Mouse (Mus musculus): ENCODE results near the gene 1700029H14Rik.

The 1700029H14Rik gene

DNA sequence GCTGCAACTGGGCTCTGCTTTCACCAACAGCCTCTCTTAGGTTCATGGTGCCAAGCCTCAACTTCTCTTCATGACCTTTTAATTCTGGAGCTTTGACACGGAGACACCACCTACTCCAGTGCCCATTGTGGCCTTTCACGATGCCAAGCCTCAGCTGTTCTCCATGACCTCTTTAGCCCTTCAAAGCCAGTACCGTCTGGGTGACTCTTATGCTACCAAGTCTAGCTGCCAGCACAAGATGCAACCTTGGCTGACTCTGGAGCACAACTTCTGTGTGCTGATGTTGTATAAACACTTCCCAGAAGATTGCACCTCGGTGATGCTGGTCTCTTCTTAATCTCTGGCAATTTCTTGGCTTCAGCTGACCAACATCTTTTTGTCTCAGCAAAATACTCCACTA is 15.8 kb downstream of the 1700029H14Rik start:
- in situ Hi-C loops (cut with MboI, MseI), result no loop called here

DNA sequence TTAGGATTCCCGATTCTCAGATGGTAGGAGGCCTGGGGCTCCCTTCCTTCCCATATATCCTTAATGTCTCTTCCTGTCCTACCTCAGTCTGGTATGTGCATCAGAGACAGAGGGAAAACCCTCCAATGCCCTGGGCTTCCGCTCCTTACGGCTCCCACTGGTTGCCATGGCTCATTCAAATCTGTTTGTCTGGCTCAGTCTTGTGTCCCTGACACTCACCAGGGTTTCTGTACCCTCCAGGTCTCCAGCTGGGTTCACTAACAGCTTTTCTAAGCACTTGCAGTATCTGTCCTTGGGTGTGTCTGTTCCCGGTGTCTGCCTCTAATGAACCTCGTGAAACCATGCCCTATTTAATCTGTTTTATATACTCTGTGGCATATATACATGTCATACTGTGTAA is 20.7 kb downstream of the 1700029H14Rik start:
- in situ Hi-C loops (cut with MboI, MseI), result no loop called here

- in situ Hi-C loops (cut with MboI, MseI), result no loop called here
Observed at GRCm38 (mm10) chr8:13540122-13540521, 22.1 kb downstream of the 1700029H14Rik start.

DNA sequence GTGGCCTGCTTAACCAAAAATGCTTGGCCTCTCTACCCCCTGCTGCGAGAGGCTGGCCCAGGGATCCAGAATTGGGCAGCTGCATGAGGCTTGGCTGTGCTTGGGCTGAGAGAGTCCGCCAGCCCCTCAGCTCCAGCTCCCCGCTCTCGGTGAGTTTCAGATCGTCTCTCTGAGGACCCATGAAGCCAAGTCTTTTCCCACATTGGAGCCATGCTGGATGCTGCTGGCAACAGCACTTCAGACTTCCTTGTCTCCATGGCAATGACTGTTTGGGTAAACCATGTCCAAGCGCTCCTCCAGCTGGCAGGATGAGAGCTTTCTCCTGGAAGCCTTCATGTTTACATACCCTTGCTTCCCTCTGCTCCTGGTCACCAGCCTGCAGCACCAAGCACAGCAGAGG is 23.4 kb downstream of the 1700029H14Rik start:
- in situ Hi-C loops (cut with MboI, MseI), result no loop called here

GRCm38 (mm10) chr8:13537102-13537501 is 25.2 kb downstream of the 1700029H14Rik start:
- in situ Hi-C loops (cut with MboI, MseI), result no loop called here

GRCm38 (mm10) chr8:13533123-13533522 is 29.1 kb downstream of the 1700029H14Rik start:
- in situ Hi-C loops (cut with MboI, MseI), result no loop called here

DNA sequence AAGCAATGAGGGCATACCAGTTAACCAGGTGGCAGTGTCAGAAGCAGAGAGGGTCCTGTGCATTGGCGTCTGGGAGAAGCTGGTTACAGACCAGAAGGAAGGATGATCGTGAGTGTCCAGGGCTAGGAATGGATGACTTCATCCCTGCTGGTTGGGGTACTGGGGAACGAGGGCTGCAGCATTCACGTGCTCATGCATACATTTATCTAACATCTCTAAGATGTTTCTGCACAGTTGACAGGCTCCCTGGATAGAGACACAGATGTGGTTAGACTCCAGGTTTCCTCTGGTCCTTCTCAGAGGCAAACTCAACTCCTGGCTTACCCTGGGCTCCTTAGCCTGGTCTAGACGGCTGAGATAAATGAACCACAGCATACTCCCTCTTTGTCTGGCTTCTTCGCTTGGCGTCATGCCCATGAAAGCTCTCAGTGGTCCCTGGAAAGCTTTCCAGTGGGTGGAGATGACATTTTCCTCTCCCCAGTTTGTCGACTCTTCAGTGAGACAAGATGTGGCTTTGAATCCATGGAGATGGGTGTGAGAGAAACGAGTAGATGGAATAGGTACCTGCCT is 30.6 kb downstream of the 1700029H14Rik start:
- in situ Hi-C loops (cut with MboI, MseI), result no loop called here

- in situ Hi-C loops (cut with MboI, MseI), result no loop called here
Observed at GRCm38 (mm10) chr8:13530941-13531340, 31.3 kb downstream of the 1700029H14Rik start.

DNA sequence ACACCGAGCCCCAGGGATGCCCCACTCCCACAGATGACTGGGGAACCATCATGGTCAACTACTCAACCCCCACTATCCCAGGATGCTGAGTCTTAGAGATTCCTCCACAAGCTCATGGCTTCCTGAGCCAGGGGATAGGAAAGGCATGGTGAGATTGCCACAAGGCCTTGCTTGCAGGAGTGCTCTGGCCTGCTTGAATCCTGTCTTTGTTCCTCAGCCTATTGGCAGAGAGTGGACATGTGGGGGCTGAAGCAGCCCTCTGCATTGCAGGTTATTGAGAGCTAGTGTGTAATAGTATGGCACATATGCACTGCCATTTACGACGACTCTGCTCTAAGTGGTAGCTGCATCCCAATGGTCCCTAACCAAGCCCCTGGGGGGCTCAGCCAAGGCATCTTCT is 31.9 kb downstream of the 1700029H14Rik start:
- in situ Hi-C loops (cut with MboI, MseI), result no loop called here

DNA sequence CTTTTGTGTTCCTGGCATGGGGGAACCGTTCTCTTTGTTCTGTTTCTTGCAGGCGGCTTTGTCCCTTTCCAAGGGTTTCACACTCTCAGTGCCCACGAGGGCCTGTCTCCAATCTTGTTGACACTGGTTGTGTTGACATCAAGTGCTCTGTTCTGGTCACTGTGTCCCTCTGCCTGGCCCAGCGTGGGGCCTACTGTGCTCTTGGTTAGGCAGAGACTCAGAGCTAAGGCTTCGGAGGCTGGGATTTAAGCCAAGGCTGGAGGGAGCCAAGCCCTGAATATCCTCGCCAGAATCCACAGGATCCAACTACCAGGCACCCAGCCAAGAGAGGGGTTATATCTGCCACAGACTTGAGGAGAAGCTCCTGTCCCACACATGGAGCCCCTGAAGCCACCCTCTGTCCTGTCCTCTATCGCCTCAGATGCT is 32.4 kb downstream of the 1700029H14Rik start:
- in situ Hi-C loops (cut with MboI, MseI), result no loop called here

GRCm38 (mm10) chr8:13529011-13529840 is 33.0 kb downstream of the 1700029H14Rik start:
- in situ Hi-C loops (cut with MboI, MseI), result no loop called here

GRCm38 (mm10) chr8:13521392-13521791 is 40.9 kb downstream of the 1700029H14Rik start:
- in situ Hi-C loops (cut with MboI, MseI), result no loop called here

DNA sequence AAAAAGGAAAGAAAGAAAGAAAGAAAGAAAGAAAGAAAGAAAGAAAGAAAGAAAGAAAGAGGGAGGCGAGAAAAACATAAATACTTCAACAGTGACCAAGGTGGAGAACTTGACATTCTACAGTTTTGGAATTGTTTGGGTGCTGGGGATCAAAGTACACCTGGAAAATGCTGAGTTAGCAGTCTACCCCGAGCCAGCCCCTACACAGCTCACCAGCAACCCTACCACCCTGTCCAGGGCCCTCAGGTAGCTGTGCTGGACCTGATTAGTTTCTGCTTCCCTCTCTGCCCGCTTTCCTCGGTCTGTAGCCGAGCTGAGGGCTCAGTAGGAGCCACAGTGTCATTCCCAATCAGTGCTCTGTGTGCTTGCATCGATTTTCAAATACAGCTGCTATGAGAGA is 41.9 kb downstream of the 1700029H14Rik start:
- in situ Hi-C loops (cut with MboI, MseI), result no loop called here

DNA sequence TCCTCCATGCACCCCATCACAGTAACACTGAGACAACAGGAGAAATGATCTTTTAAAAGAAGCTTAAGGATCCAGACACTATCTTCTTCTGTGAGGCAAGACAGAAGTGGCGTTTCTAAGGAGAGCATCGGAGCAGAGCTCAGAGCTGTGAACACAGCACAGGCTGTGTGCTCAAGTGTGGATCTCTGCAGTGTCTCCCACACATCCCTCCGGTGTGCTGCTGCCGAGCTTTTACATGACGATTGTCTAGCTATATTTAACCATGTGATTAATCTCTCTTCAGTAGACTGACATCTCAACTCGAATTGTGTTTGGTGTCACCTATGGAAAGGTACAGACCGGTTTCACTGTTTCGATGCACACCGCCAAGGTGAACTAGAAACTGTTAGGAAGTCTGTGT is 42.8 kb downstream of the 1700029H14Rik start:
- in situ Hi-C loops (cut with MboI, MseI), result no loop called here

DNA sequence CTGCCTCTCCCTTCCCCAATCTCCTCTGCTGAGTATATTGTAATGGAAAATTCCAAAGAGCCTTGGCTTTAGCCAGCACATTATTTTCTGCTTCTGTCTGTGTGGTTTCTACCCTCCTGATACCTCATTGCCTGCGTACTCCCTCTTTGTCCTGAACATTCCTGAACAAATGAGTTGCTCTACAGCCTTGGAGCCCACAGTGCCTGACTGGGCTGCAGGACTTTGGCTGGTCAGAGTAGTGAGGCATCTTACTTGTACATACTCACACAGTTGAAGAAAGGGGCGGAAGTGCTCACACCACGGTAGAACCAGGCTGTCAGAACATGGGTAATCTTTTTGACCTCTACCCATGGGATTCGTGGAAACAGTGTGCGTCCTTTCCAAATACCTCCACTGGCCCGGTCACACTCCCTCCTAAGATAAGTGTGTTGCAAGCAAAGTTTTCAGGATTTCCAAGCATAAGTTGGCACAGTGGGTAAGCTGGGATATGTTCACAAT is 44.9 kb downstream of the 1700029H14Rik start:
- in situ Hi-C loops (cut with MboI, MseI), result no loop called here

DNA sequence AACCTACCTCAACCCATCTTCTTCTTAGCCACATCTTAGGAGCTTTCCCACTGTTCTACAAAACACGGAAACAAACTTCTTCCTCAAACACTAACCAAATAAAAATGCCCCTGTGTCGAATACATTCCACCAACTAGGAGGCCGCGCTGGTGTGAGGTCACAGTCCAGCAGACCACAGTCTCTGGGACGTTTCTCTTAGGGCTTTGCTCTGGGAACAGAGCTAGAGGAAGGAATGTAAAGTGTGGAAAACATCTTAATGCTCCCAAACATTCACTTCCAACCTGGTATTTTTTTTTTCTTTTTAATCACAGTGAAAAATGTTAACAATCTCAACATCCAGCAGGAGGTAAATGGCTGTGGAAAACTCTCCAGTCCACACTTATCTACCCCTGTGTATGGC is 45.5 kb downstream of the 1700029H14Rik start:
- in situ Hi-C loops (cut with MboI, MseI), result no loop called here

GRCm38 (mm10) chr8:13516011-13516442 is 46.2 kb downstream of the 1700029H14Rik start:
- in situ Hi-C loops (cut with MboI, MseI), result no loop called here

- in situ Hi-C loops (cut with MboI, MseI), result no loop called here
Observed at GRCm38 (mm10) chr8:13513556-13514370, 48.5 kb downstream of the 1700029H14Rik start.

GRCm38 (mm10) chr8:13512677-13513076 is 49.6 kb downstream of the 1700029H14Rik start:
- in situ Hi-C loops (cut with MboI, MseI), result no loop called here

- in situ Hi-C loops (cut with MboI, MseI), result no loop called here
Observed at GRCm38 (mm10) chr8:13512016-13512415, 50.2 kb downstream of the 1700029H14Rik start.

- in situ Hi-C loops (cut with MboI, MseI), result no loop called here
Observed at GRCm38 (mm10) chr8:13507284-13507937, 54.9 kb downstream of the 1700029H14Rik start.

DNA sequence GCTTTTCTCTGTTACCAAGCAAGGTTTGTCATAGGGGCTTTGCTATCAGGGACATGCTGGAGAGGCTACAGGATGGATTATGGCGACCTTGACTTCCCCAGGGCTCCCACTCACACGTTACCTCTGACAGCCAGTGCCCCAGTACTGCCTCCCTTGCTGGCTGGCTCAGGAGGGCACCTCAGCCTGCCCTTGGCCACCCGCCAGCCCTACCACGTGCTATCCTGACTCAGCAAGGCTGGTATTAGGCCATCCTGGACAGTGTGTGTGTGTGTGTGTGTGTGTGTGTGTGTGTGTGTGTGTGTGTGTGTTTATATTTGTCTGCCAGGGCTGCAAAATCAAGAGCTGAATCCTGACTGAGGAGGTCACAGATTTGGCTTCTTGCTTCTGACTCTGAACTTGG is 55.4 kb downstream of the 1700029H14Rik start:
- in situ Hi-C loops (cut with MboI, MseI), result no loop called here
